Mouse (Mus musculus) C2C12 (cell line): ENCODE data around the gene Impdh1. TPM values are rescaled to one million over a fixed set of nuclear protein-coding genes. Genes with fewer than 3 reads are reported as not detected.
A peak's percentile ranks its signal among the peaks of the same experiment; 100 is the strongest.

Experiments used
- H3K27me3 ChIP-seq: one replicate; pipeline ENCODE4 v1.6.1; 2011; ENCODE audit not compliant: control insufficient read depth, insufficient read depth, insufficient read length
- H3K36me3 ChIP-seq: one replicate; pipeline ENCODE4 v1.6.1; 2011; ENCODE audit not compliant: control insufficient read depth, insufficient read depth
- H3K4me3 ChIP-seq: one replicate; pipeline ENCODE4 v1.5.1; 2011; ENCODE audit warnings: mild to moderate bottlenecking, control low read depth; ENCODE audit not compliant: poor library complexity, insufficient read depth, severe bottlenecking
- H3K79me2 ChIP-seq: one replicate; pipeline ENCODE4 v1.6.1; 2011; ENCODE audit not compliant: control insufficient read depth, insufficient read depth
- H3K79me3 ChIP-seq: one replicate; pipeline ENCODE4 v1.6.1; 2011; ENCODE audit warnings: low read depth, control low read depth
- H3ac ChIP-seq: one replicate; pipeline ENCODE3; 2011; ENCODE audit warnings: low read depth; ENCODE audit not compliant: control insufficient read depth, insufficient read length
- CEBPB ChIP-seq: IDR thresholded peaks from one replicate; pipeline ENCODE4 v1.6.1; 2011; ENCODE audit warnings: low read depth, mild to moderate bottlenecking, control low read depth, moderate library complexity
- CTCF ChIP-seq: IDR thresholded peaks from one replicate; pipeline ENCODE4 v1.5.1; 2011; ENCODE audit not compliant: control insufficient read depth, insufficient read depth, insufficient read length
- FOSL1 ChIP-seq: IDR thresholded peaks from one replicate; pipeline ENCODE4 v1.8.0; 2011; ENCODE audit warnings: mild to moderate bottlenecking, low read length; ENCODE audit not compliant: poor library complexity, insufficient read depth, severe bottlenecking
- MAX ChIP-seq: IDR thresholded peaks from one replicate; pipeline ENCODE4 v1.6.1; 2011; ENCODE audit warnings: mild to moderate bottlenecking, control low read depth
- MYOD1 ChIP-seq: IDR thresholded peaks from one replicate; pipeline ENCODE4 v1.6.1; 2011; ENCODE audit warnings: low read depth; ENCODE audit not compliant: control insufficient read depth, insufficient read length
- MYOG ChIP-seq: IDR thresholded peaks from one replicate; pipeline ENCODE4 v1.6.1; 2011; ENCODE audit not compliant: control insufficient read depth, insufficient read length; ENCODE audit errors: extremely low read depth
- USF1 ChIP-seq: IDR thresholded peaks from one replicate; pipeline ENCODE4 v1.6.1; 2011; ENCODE audit warnings: low read depth, mild to moderate bottlenecking, control low read depth, moderate library complexity
- polyA plus RNA-seq: library from polyadenylated mRNA; unstranded; fragments of >200 nt; fragmentation: generic; extraction: Trizol; gene quantifications from one replicate; pipeline ENCODE4 v1.2.1, GENCODE M21; 2012; ENCODE audit warnings: missing spikeins

Gene Impdh1
- polyA plus RNA-seq, 1 experiment, result 65.9 TPM

GRCm38 (mm10) chr6:29200496-29200895 lies 15.7 kb downstream of the Impdh1 start:
- no peaks in the 10 kb centered on the region for H3K27me3 ChIP-seq
- H3K79me2 ChIP-seq, result no peaks in the 10 kb centered on the region
- peaks cover 34% of the 10 kb centered on the region for H3K36me3 ChIP-seq
- H3K4me3 ChIP-seq, result no peak overlapping the region
- no peak overlapping the region for H3ac ChIP-seq
- no peaks in the 10 kb centered on the region for H3K79me3 ChIP-seq
- TF ChIP-seq MYOG (no peak), USF1 (no peak), FOSL1 (no peak), MAX (no peak), CEBPB (no peak), MYOD1 (no peak), CTCF (no peak)

GRCm38 (mm10) chr6:29199223-29199855 lies 16.8 kb downstream of the Impdh1 start:
- Histone ChIP-seq H3K27me3 (no peaks in the 10 kb centered on the region), H3ac (no peak overlapping the region), H3K79me2 (no peaks in the 10 kb centered on the region), H3K4me3 (no peak overlapping the region), H3K79me3 (no peaks in the 10 kb centered on the region), H3K36me3 (peaks cover 22% of the 10 kb centered on the region)
- TF ChIP-seq CEBPB, result no peak
- no peak for TF ChIP-seq MYOG
- no peak for TF ChIP-seq FOSL1
- TF ChIP-seq USF1, result no peak
- TF ChIP-seq CTCF, result no peak
- TF ChIP-seq MYOD1, result no peak
- TF ChIP-seq MAX, result no peak

GRCm38 (mm10) chr6:29198309-29199222 lies 17.6 kb downstream of the Impdh1 start:
- H3K79me2 ChIP-seq, result no peaks in the 10 kb centered on the region
- TF ChIP-seq MAX (no peak), CTCF (peak; percentile 55)
- no peaks in the 10 kb centered on the region for H3K79me3 ChIP-seq
- peaks cover 15% of the 10 kb centered on the region for H3K36me3 ChIP-seq
- no peak overlapping the region for H3K4me3 ChIP-seq
- H3ac ChIP-seq, result no peak overlapping the region
- H3K27me3 ChIP-seq, result no peaks in the 10 kb centered on the region

GRCm38 (mm10) chr6:29195846-29196698 lies 20.1 kb downstream of the Impdh1 start:
- H3K27me3 ChIP-seq, result no peaks in the 10 kb centered on the region
- no peaks in the 10 kb centered on the region for H3K79me3 ChIP-seq
- TF ChIP-seq MAX (peak; percentile 66), MYOD1 (no peak), FOSL1 (no peak)
- H3K4me3 ChIP-seq, result no peak overlapping the region
- H3K79me2 ChIP-seq, result no peaks in the 10 kb centered on the region
- no peaks in the 10 kb centered on the region for H3K36me3 ChIP-seq
- no peak overlapping the region for H3ac ChIP-seq

- H3K4me3 ChIP-seq, result no peak overlapping the region
- H3ac ChIP-seq, result no peak overlapping the region
- TF ChIP-seq USF1 (no peak), CEBPB (no peak), FOSL1 (no peak), MYOG (no peak), MAX (no peak), CTCF (no peak), MYOD1 (no peak)
- no peaks in the 10 kb centered on the region for H3K79me3 ChIP-seq
- no peaks in the 10 kb centered on the region for H3K36me3 ChIP-seq
- H3K27me3 ChIP-seq, result no peaks in the 10 kb centered on the region
- no peaks in the 10 kb centered on the region for H3K79me2 ChIP-seq
Measured at GRCm38 (mm10) chr6:29195146-29195545, 21.0 kb downstream of the Impdh1 start.
